Mouse (Mus musculus): ENCODE data around the gene Arntl. TPM values are rescaled to one million over a fixed set of nuclear protein-coding genes. Genes with fewer than 3 reads are reported as not detected.

The Arntl gene
- polyA plus RNA-seq, 1 experiment from 2014 or later: 7.9 TPM

GRCm38 (mm10) chr7:113240438-113240837 lies 33.2 kb downstream of the Arntl start:
- 78% methylated on average over 1 of the region's 1 CpGs for WGBS
- Histone ChIP-seq H3K9me3 (ENCODE audit: control insufficient read depth, low read length) (no peaks in the 10 kb centered on the region), H3K4me3 (ENCODE audit: low read depth, low read length) (no peak overlapping the region), H3K9ac (ENCODE audit: low read length) (no peak overlapping the region), H3K36me3 (ENCODE audit: control insufficient read depth, insufficient read depth, low read length) (no peaks in the 10 kb centered on the region), H3K4me2 (ENCODE audit: low read length) (no peak overlapping the region), H3K4me1 (replicated peaks; ENCODE audit: control insufficient read depth, insufficient read depth, low read length) (0 out of 2 replicates have a peak, but pooled peaks cover 7% of the 10 kb centered on the region), H3K27ac (ENCODE audit: low read depth) (no peak overlapping the region), H3K27me3 (replicated peaks; ENCODE audit: control insufficient read depth, insufficient read depth, low read length) (no peaks in the 10 kb centered on the region)
- DNase-seq (ENCODE audit: low spot score) (no peak), ATAC-seq (replicated peaks; ENCODE audit: low FRiP score, low TSS enrichment, low read depth) (no peak)

DNA sequence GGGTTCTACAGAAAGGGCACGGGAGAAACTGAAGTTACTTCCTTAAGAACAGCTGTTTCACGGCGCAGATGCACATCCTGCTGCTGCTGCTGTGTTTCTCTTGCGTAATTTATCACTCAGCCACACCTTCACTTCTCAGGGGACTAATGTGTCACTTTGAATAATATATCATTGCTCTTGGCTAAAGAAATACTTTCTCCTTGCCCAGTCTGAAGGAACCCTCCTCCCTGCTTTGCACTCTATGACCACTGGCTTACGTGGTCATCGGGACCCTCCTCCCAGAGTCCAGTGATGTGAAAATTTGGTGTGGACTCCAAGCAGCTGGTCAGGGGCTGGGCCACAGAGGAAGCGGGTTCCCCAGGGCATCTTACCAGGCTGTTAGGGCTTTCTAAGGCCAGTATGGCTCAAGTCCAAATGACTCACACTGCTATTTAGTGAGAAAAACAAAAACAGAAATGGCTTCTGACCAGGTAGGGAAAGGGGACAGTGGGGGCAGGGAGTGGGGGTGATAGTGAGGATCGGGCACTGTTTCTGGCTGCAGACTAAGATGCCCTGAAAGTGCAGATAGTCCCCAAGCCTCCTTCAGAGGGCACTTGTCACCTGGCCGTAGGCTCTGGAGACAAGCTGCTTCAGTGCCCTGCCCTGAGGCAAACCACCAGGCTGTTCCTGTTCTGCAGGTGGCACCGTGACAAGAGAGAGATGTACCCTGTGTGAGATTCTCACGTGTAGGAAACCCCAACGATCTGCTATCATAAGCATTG lies 34.8 kb downstream of the Arntl start:
- DNase-seq (ENCODE audit: low spot score) (no peak), ATAC-seq (replicated peaks; ENCODE audit: low FRiP score, low TSS enrichment, low read depth) (no peak)
- H3K27ac ChIP-seq (ENCODE audit: low read depth): no peak overlapping the region
- no peaks in the 10 kb centered on the region for H3K9me3 ChIP-seq (ENCODE audit: control insufficient read depth, low read length)
- no peak overlapping the region for H3K4me2 ChIP-seq (ENCODE audit: low read length)
- 0 out of 2 replicates have a peak, but pooled peaks cover 7% of the 10 kb centered on the region for H3K4me1 ChIP-seq (replicated peaks; ENCODE audit: control insufficient read depth, insufficient read depth, low read length)
- H3K27me3 ChIP-seq (replicated peaks; ENCODE audit: control insufficient read depth, insufficient read depth, low read length): no peaks in the 10 kb centered on the region
- no peak overlapping the region for H3K9ac ChIP-seq (ENCODE audit: low read length)
- H3K4me3 ChIP-seq (ENCODE audit: low read depth, low read length): no peak overlapping the region
- no peaks in the 10 kb centered on the region for H3K36me3 ChIP-seq (ENCODE audit: control insufficient read depth, insufficient read depth, low read length)
- 65% methylated on average over 12 of the region's 12 CpGs for WGBS

- Histone ChIP-seq H3K9me3 (ENCODE audit: control insufficient read depth, low read length) (no peaks in the 10 kb centered on the region), H3K27me3 (replicated peaks; ENCODE audit: control insufficient read depth, insufficient read depth, low read length) (no peaks in the 10 kb centered on the region), H3K36me3 (ENCODE audit: control insufficient read depth, insufficient read depth, low read length) (no peaks in the 10 kb centered on the region), H3K27ac (ENCODE audit: low read depth) (no peak overlapping the region), H3K4me1 (replicated peaks; ENCODE audit: control insufficient read depth, insufficient read depth, low read length) (0 out of 2 replicates have a peak, but pooled peaks cover 7% of the 10 kb centered on the region), H3K4me2 (ENCODE audit: low read length) (no peak overlapping the region), H3K4me3 (ENCODE audit: low read depth, low read length) (no peak overlapping the region), H3K9ac (ENCODE audit: low read length) (no peak overlapping the region)
- DNase-seq (ENCODE audit: low spot score) (no peak), ATAC-seq (replicated peaks; ENCODE audit: low FRiP score, low TSS enrichment, low read depth) (no peak)
- 63% methylated on average over 6 of the region's 6 CpGs for WGBS
These were observed 35.4 kb downstream of the Arntl start for GRCm38 (mm10) chr7:113242688-113243087.

GRCm38 (mm10) chr7:113245144-113245543 lies 37.9 kb downstream of the Arntl start:
- no peaks in the 10 kb centered on the region for H3K27me3 ChIP-seq (replicated peaks; ENCODE audit: control insufficient read depth, insufficient read depth, low read length)
- no peak for DNase-seq (ENCODE audit: low spot score)
- no peak overlapping the region for H3K4me3 ChIP-seq (ENCODE audit: low read depth, low read length)
- no peaks in the 10 kb centered on the region for H3K9me3 ChIP-seq (ENCODE audit: control insufficient read depth, low read length)
- no peak for ATAC-seq (replicated peaks; ENCODE audit: low FRiP score, low TSS enrichment, low read depth)
- no peak overlapping the region for H3K27ac ChIP-seq (ENCODE audit: low read depth)
- 0 out of 2 replicates have a peak, but pooled peaks cover 8% of the 10 kb centered on the region for H3K4me1 ChIP-seq (replicated peaks; ENCODE audit: control insufficient read depth, insufficient read depth, low read length)
- 81% methylated on average over 5 of the region's 5 CpGs for WGBS
- H3K36me3 ChIP-seq (ENCODE audit: control insufficient read depth, insufficient read depth, low read length): no peaks in the 10 kb centered on the region
- no peak overlapping the region for H3K9ac ChIP-seq (ENCODE audit: low read length)
- no peak overlapping the region for H3K4me2 ChIP-seq (ENCODE audit: low read length)

DNA sequence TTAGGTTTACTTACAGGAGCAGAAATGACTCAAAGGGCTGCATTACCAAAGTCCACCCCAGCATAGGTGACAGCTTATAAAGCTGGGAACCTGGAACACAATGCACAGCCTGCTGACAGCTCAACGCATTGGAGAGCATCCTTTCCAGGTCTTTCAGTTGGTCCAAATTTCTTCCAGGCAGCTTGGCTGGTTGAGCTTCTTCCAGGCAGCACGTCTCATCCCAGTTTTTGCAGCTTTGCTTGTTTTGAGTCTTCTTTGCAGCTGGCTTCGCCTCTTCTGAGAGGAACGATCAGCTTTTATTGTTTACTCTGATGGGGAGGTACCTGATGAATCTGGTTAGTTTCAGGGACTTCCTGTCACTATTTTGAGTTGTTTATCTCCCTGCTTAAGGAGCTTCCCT lies 39.2 kb downstream of the Arntl start:
- H3K4me2 ChIP-seq (ENCODE audit: low read length): no peak overlapping the region
- no peak for ATAC-seq (replicated peaks; ENCODE audit: low FRiP score, low TSS enrichment, low read depth)
- 53% methylated on average over 4 of the region's 4 CpGs for WGBS
- H3K9me3 ChIP-seq (ENCODE audit: control insufficient read depth, low read length): no peaks in the 10 kb centered on the region
- no peaks in the 10 kb centered on the region for H3K36me3 ChIP-seq (ENCODE audit: control insufficient read depth, insufficient read depth, low read length)
- DNase-seq (ENCODE audit: low spot score): no peak
- H3K9ac ChIP-seq (ENCODE audit: low read length): no peak overlapping the region
- no peaks in the 10 kb centered on the region for H3K27me3 ChIP-seq (replicated peaks; ENCODE audit: control insufficient read depth, insufficient read depth, low read length)
- H3K4me3 ChIP-seq (ENCODE audit: low read depth, low read length): no peak overlapping the region
- no peak overlapping the region for H3K27ac ChIP-seq (ENCODE audit: low read depth)
- H3K4me1 ChIP-seq (replicated peaks; ENCODE audit: control insufficient read depth, insufficient read depth, low read length): 0 out of 2 replicates have a peak, but pooled peaks cover 16% of the 10 kb centered on the region

GRCm38 (mm10) chr7:113247167-113247566 lies 39.9 kb downstream of the Arntl start:
- Histone ChIP-seq H3K4me2 (ENCODE audit: low read length) (no peak overlapping the region), H3K36me3 (ENCODE audit: control insufficient read depth, insufficient read depth, low read length) (no peaks in the 10 kb centered on the region), H3K27ac (ENCODE audit: low read depth) (no peak overlapping the region), H3K4me3 (ENCODE audit: low read depth, low read length) (no peak overlapping the region), H3K9me3 (ENCODE audit: control insufficient read depth, low read length) (no peaks in the 10 kb centered on the region), H3K9ac (ENCODE audit: low read length) (no peak overlapping the region), H3K4me1 (replicated peaks; ENCODE audit: control insufficient read depth, insufficient read depth, low read length) (0 out of 2 replicates have a peak, but pooled peaks cover 10% of the 10 kb centered on the region), H3K27me3 (replicated peaks; ENCODE audit: control insufficient read depth, insufficient read depth, low read length) (no peaks in the 10 kb centered on the region)
- 75% methylated on average over 5 of the region's 5 CpGs for WGBS
- no peak for DNase-seq (ENCODE audit: low spot score)
- no peak for ATAC-seq (replicated peaks; ENCODE audit: low FRiP score, low TSS enrichment, low read depth)

DNA sequence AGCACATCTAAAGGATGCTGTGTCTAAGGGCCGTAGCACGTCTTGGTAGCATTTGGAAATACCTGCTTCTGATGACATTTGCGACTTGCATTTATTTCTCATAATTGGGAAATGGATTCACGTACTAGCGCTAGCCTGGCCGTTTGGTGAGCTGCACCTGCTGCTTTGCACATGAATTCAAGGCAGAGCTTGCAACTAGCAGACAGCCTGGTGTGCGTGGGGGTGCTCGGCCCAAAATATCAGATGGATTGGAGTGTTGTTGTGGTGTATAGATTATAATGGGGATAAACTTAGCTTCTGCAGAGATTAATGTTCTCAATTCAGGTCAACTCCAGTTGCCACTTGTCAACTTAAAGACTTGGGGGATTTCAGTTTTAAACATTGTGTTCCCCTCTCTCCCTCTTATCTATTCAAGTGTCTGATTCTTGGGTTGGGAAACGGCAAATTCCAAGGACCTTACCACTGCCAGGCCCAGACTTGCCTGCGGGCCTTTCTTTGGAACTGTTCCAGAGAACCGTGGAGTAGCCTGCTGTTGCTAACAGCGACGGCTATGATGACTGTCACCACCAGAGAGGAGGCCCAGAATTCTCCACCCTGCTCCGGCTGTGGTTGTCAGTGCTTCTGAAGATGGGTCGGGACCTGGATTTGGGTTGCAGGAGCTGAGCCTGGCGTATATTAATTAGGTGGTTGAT lies 42.0 kb downstream of the Arntl start:
- Histone ChIP-seq H3K36me3 (ENCODE audit: control insufficient read depth, insufficient read depth, low read length) (no peaks in the 10 kb centered on the region), H3K9me3 (ENCODE audit: control insufficient read depth, low read length) (no peaks in the 10 kb centered on the region), H3K4me2 (ENCODE audit: low read length) (no peak overlapping the region), H3K9ac (ENCODE audit: low read length) (no peak overlapping the region), H3K27me3 (replicated peaks; ENCODE audit: control insufficient read depth, insufficient read depth, low read length) (no peaks in the 10 kb centered on the region), H3K4me3 (ENCODE audit: low read depth, low read length) (no peak overlapping the region), H3K4me1 (replicated peaks; ENCODE audit: control insufficient read depth, insufficient read depth, low read length) (peaks cover 10% of the 10 kb centered on the region; the same call in 1 of the 2 replicates), H3K27ac (ENCODE audit: low read depth) (no peak overlapping the region)
- WGBS: 62% methylated on average over 16 of the region's 16 CpGs
- no peak for DNase-seq (ENCODE audit: low spot score)
- no peak for ATAC-seq (replicated peaks; ENCODE audit: low FRiP score, low TSS enrichment, low read depth)

DNA sequence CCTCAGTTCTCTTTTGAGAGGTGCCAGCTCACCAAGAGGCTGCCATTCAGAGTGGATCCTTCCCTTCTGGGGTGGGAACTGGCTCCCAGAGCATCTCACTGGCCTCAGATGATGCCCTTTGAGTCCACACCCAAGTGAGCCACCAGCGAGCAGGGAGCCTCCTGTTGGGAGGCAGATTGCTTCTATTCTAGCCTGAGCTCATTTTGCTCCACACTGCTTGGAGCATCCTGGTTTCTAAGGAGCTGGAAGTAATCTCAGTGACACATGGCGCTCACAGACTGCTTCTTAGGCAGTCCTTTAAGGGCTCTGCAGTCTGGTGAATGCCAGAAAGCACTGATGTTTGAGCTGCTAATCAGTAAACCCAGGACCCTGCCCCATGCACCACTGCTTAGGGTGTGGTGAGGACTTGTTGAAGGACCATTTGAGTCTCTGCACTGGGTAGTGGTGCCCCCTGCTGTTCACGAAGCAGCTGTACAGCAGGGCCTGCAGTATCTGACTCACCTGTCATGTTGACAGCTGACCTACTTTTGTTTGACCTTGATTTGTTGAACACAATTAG lies 43.2 kb downstream of the Arntl start:
- H3K4me3 ChIP-seq (ENCODE audit: low read depth, low read length): no peak overlapping the region
- H3K36me3 ChIP-seq (ENCODE audit: control insufficient read depth, insufficient read depth, low read length): no peaks in the 10 kb centered on the region
- ATAC-seq (replicated peaks; ENCODE audit: low FRiP score, low TSS enrichment, low read depth): peak; percentile 72
- H3K27me3 ChIP-seq (replicated peaks; ENCODE audit: control insufficient read depth, insufficient read depth, low read length): no peaks in the 10 kb centered on the region
- no peak overlapping the region for H3K9ac ChIP-seq (ENCODE audit: low read length)
- H3K27ac ChIP-seq (ENCODE audit: low read depth): peak overlapping the region; percentile 14; the same call in 1 of the 2 replicates
- WGBS: 51% methylated on average over 3 of the region's 3 CpGs
- no peak overlapping the region for H3K4me2 ChIP-seq (ENCODE audit: low read length)
- H3K4me1 ChIP-seq (replicated peaks; ENCODE audit: control insufficient read depth, insufficient read depth, low read length): peaks cover 10% of the 10 kb centered on the region; the same call in 1 of the 2 replicates
- peak; percentile 73 for DNase-seq (ENCODE audit: low spot score)
- H3K9me3 ChIP-seq (ENCODE audit: control insufficient read depth, low read length): no peaks in the 10 kb centered on the region
